Mouse (Mus musculus) limb, embryonic 15.5 days (tissue): ENCODE measurements around the gene Abhd5. TPM values are rescaled to one million over a fixed set of nuclear protein-coding genes. Genes with fewer than 3 reads are reported as not detected.

Experiments
- ATAC-seq: fragments of 200-750 bp; cut with Nextera tagmentation; 2 replicates; pipeline ENCODE4 v1.8.0; 2017; ENCODE audit warnings: low read depth, moderate TSS enrichment; ENCODE audit not compliant: insufficient number of reproducible peaks, low FRiP score, low TSS enrichment
- H3K27ac ChIP-seq: fragments of 300-500 bp; sonication (generic); 2 replicates; pipeline ENCODE4 v1.5.1; 2015; ENCODE audit warnings: moderate library complexity, mild to moderate bottlenecking, inconsistent platforms
- H3K27me3 ChIP-seq: fragments of 300-500 bp; sonication (generic); 2 replicates; pipeline ENCODE4 v1.6.1; 2015; ENCODE audit warnings: inconsistent platforms
- H3K36me3 ChIP-seq: fragments of 300-500 bp; sonication (generic); 2 replicates; pipeline ENCODE4 v1.6.1; 2015; ENCODE audit warnings: inconsistent platforms
- H3K4me1 ChIP-seq: fragments of 300-500 bp; sonication (generic); 2 replicates; pipeline ENCODE4 v1.6.1; 2015; ENCODE audit warnings: inconsistent platforms
- H3K4me2 ChIP-seq: fragments of 300-500 bp; sonication (generic); 2 replicates; pipeline ENCODE4 v1.6.1; 2015; ENCODE audit warnings: mild to moderate bottlenecking, inconsistent platforms
- H3K4me3 ChIP-seq: fragments of 300-500 bp; sonication (generic); 2 replicates; pipeline ENCODE4 v1.5.1; 2015; ENCODE audit warnings: mild to moderate bottlenecking, inconsistent platforms
- H3K9ac ChIP-seq: fragments of 300-500 bp; sonication (generic); 2 replicates; pipeline ENCODE4 v1.6.1; 2015; ENCODE audit warnings: inconsistent platforms
- H3K9me3 ChIP-seq: fragments of 300-500 bp; sonication (generic); 2 replicates; pipeline ENCODE4 v1.6.1; 2016; ENCODE audit warnings: inconsistent platforms
- WGBS: fragments of 180-500 bp; shearing (Covaris S2); methylation state at CpG from one replicate; pipeline ENCODE4 v1.1.7; 2015; 5-methylcytosine and 5-hydroxymethylcytosine counted together
- polyA plus RNA-seq: library from polyadenylated mRNA; unstranded; fragments of >200 nt; fragmentation: Nextera tagmentation; extraction: Ambion mirVana; gene quantifications from 2 replicates; pipeline ENCODE4 v1.2.1, GENCODE M21; 2015

Abhd5 gene
- polyA plus RNA-seq, 1 experiment from 2014 or later, result 47.3 TPM

GRCm38 (mm10) chr9:122382006-122382405 is 30.6 kb downstream of the Abhd5 start:
- WGBS, result 89% methylated on average over 6 of the region's 6 CpGs
- no peak overlapping the region for H3K4me3 ChIP-seq
- H3K9me3 ChIP-seq, result no peaks in the 10 kb centered on the region
- H3K4me1 ChIP-seq, result no peaks in the 10 kb centered on the region
- no peak overlapping the region for H3K9ac ChIP-seq
- H3K36me3 ChIP-seq, result peaks cover 24% of the 10 kb centered on the region
- H3K27me3 ChIP-seq, result no peaks in the 10 kb centered on the region
- no peak for ATAC-seq
- no peak overlapping the region for H3K27ac ChIP-seq
- no peak overlapping the region for H3K4me2 ChIP-seq

DNA sequence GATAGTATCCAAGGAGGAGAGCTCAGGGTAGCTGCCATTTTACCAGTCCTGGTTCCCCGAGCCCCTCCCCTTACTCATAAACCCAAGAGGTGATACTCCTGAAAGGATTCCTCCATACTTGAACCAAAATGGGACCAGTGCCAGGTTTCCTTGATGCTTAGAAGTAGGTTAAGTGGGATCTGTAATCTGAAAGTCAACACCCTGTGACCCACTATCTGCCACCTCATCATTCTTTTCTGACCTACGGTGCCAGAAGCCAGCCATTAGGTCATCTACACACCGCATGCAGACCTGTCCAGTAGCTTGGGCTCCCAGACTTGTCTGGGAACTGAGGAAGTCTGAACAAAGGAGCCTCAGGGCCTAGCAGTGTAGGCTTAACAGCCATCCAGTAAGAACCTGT is 34.6 kb downstream of the Abhd5 start:
- 79% methylated on average over 3 of the region's 3 CpGs for WGBS
- Histone ChIP-seq H3K27ac (no peak overlapping the region), H3K9ac (no peak overlapping the region), H3K9me3 (no peaks in the 10 kb centered on the region), H3K4me3 (no peak overlapping the region), H3K4me1 (no peaks in the 10 kb centered on the region), H3K27me3 (no peaks in the 10 kb centered on the region), H3K4me2 (no peak overlapping the region), H3K36me3 (peaks cover 12% of the 10 kb centered on the region)
- ATAC-seq, result no peak

GRCm38 (mm10) chr9:122389287-122389920 is 38.0 kb downstream of the Abhd5 start:
- 82% methylated on average over 5 of the region's 5 CpGs for WGBS
- Histone ChIP-seq H3K4me2 (no peak overlapping the region), H3K36me3 (no peaks in the 10 kb centered on the region), H3K27ac (no peak overlapping the region), H3K9me3 (no peaks in the 10 kb centered on the region), H3K4me3 (no peak overlapping the region), H3K27me3 (no peaks in the 10 kb centered on the region), H3K9ac (no peak overlapping the region), H3K4me1 (no peaks in the 10 kb centered on the region)
- ATAC-seq, result no peak

GRCm38 (mm10) chr9:122395816-122396215 is 44.4 kb downstream of the Abhd5 start:
- 78% methylated on average over 5 of the region's 5 CpGs for WGBS
- H3K4me2 ChIP-seq, result no peak overlapping the region
- H3K4me1 ChIP-seq, result no peaks in the 10 kb centered on the region
- H3K9me3 ChIP-seq, result no peaks in the 10 kb centered on the region
- H3K27ac ChIP-seq, result no peak overlapping the region
- H3K27me3 ChIP-seq, result no peaks in the 10 kb centered on the region
- no peak overlapping the region for H3K9ac ChIP-seq
- H3K36me3 ChIP-seq, result no peaks in the 10 kb centered on the region
- ATAC-seq, result no peak
- no peak overlapping the region for H3K4me3 ChIP-seq

- Histone ChIP-seq H3K27me3 (no peaks in the 10 kb centered on the region), H3K36me3 (no peaks in the 10 kb centered on the region), H3K9me3 (no peaks in the 10 kb centered on the region), H3K4me3 (no peak overlapping the region), H3K9ac (no peak overlapping the region), H3K27ac (no peak overlapping the region), H3K4me2 (no peak overlapping the region), H3K4me1 (no peaks in the 10 kb centered on the region)
- 85% methylated on average over 1 of the region's 1 CpGs for WGBS
- no peak for ATAC-seq
Observed at GRCm38 (mm10) chr9:122397156-122397555, 45.7 kb downstream of the Abhd5 start.

DNA sequence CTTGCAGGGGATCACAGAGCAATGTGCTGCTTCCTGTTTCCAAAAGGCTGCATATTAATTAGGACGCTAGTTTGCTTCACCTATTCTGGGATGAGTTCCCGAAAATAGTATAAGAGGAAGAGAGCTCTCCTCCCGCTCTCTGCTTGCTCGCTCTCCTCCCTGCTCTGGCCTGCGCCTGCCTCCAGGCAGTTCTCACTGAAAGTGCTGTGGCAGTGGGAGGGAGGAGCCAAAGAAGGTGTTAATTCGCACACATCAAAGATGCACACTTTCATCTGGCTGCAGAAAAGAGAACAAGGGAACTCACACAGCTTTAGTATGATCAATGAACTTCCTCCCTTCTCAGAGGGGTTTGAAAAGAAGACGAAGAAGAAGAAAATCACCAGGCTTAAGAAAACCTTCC is 47.3 kb downstream of the Abhd5 start:
- H3K9me3 ChIP-seq, result no peaks in the 10 kb centered on the region
- no peak overlapping the region for H3K27ac ChIP-seq
- H3K36me3 ChIP-seq, result no peaks in the 10 kb centered on the region
- no peaks in the 10 kb centered on the region for H3K4me1 ChIP-seq
- H3K9ac ChIP-seq, result no peak overlapping the region
- WGBS, result 14% methylated on average over 7 of the region's 7 CpGs
- H3K4me2 ChIP-seq, result no peak overlapping the region
- ATAC-seq, result 0 out of 2 replicates have a peak, but pooled peaks have one; percentile 24
- H3K4me3 ChIP-seq, result no peak overlapping the region
- H3K27me3 ChIP-seq, result no peaks in the 10 kb centered on the region

DNA sequence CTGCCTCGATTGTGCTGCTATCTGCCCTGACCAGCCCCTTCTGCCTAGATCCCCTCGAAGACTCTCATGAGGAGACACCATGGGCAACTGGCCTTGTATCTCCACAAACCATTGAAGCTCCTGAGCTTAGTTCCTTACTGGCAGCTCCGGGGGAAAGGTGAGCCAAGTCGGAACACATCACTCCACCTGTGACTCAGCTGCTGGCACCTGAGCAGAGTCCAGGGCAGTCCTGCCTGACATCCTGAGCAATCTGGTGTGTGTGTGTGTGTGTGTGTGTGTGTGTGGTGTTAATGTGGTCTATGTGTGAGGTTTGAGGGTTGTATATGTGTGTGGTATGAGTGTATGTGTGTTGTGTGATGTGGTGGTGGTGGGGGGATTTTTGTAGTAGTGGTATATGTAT is 49.8 kb downstream of the Abhd5 start:
- Histone ChIP-seq H3K27ac (no peak overlapping the region), H3K9ac (no peak overlapping the region), H3K27me3 (no peaks in the 10 kb centered on the region), H3K4me2 (no peak overlapping the region), H3K4me1 (no peaks in the 10 kb centered on the region), H3K9me3 (no peaks in the 10 kb centered on the region), H3K4me3 (no peak overlapping the region), H3K36me3 (no peaks in the 10 kb centered on the region)
- WGBS, result 82% methylated on average over 4 of the region's 4 CpGs
- ATAC-seq, result no peak

- Histone ChIP-seq H3K4me3 (no peak overlapping the region), H3K36me3 (no peaks in the 10 kb centered on the region), H3K4me2 (no peak overlapping the region), H3K27ac (no peak overlapping the region), H3K4me1 (no peaks in the 10 kb centered on the region), H3K9ac (no peak overlapping the region), H3K9me3 (no peaks in the 10 kb centered on the region), H3K27me3 (no peaks in the 10 kb centered on the region)
- no peak for ATAC-seq
- WGBS, result 82% methylated on average over 16 of the region's 16 CpGs
Observed at GRCm38 (mm10) chr9:122410437-122411175, 59.2 kb downstream of the Abhd5 start.

DNA sequence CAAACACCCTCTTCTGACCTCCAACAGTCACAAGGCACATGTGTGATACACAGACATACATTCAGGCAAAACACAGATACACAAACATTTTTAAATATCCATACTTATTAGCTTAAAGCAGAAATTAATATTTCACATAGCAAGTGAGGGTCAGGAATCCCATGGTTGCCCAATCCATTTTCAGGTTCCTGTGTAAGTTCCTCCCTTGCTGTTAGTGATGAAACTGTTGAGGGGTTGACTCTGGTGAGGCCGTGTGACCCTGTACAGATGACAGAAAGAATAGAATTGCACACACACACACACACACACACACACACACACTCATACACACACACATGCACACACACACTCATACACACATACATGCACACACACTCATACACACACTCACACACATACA is 63.2 kb downstream of the Abhd5 start:
- no peaks in the 10 kb centered on the region for H3K36me3 ChIP-seq
- H3K9me3 ChIP-seq, result no peaks in the 10 kb centered on the region
- no peak overlapping the region for H3K4me3 ChIP-seq
- no peaks in the 10 kb centered on the region for H3K27me3 ChIP-seq
- WGBS, result 81% methylated on average over 1 of the region's 1 CpGs
- H3K4me2 ChIP-seq, result no peak overlapping the region
- H3K4me1 ChIP-seq, result no peaks in the 10 kb centered on the region
- ATAC-seq, result no peak
- H3K9ac ChIP-seq, result no peak overlapping the region
- no peak overlapping the region for H3K27ac ChIP-seq

- Histone ChIP-seq H3K9ac (no peak overlapping the region), H3K36me3 (no peaks in the 10 kb centered on the region), H3K4me1 (no peaks in the 10 kb centered on the region), H3K4me3 (no peak overlapping the region), H3K27ac (no peak overlapping the region), H3K4me2 (no peak overlapping the region), H3K27me3 (no peaks in the 10 kb centered on the region), H3K9me3 (no peaks in the 10 kb centered on the region)
- no peak for ATAC-seq
- WGBS, result 49% methylated on average over 8 of the region's 8 CpGs
Observed at GRCm38 (mm10) chr9:122415056-122415775, 63.8 kb downstream of the Abhd5 start.

DNA sequence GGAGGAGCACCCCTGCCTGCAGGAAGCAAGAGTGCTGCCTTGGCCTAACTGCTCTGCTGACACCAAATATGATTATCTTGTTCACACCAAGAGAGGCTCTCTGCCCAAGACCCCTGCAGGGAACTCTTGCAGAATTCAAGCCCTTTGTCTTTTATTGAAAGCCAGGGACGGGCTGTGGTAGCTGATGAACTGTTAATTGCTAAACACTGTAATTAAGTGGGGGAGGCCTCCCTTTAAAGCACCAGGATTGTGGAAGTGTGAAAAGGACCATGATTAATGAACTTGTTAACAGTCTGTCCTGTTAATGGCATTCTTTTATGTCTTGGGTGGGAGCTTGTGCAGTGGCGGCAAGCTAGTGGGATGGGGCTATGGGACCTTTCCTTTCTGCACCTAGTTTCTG is 65.2 kb downstream of the Abhd5 start:
- peaks cover 2% of the 10 kb centered on the region; the same call in 1 of the 2 replicates for H3K27me3 ChIP-seq

GRCm38 (mm10) chr9:122420195-122420756 is 68.9 kb downstream of the Abhd5 start:
- Histone ChIP-seq H3K9me3 (no peaks in the 10 kb centered on the region), H3K4me1 (peaks cover 12% of the 10 kb centered on the region), H3K4me2 (no peak overlapping the region), H3K27me3 (peaks cover 8% of the 10 kb centered on the region; the same call in 1 of the 2 replicates), H3K27ac (no peak overlapping the region), H3K36me3 (no peaks in the 10 kb centered on the region), H3K9ac (no peak overlapping the region), H3K4me3 (no peak overlapping the region)
- no peak for ATAC-seq
- 70% methylated on average over 5 of the region's 5 CpGs for WGBS

More for the DNA sequence above, 65.2 kb downstream of the Abhd5 start:
- Histone ChIP-seq H3K27ac (no peak overlapping the region), H3K4me3 (no peak overlapping the region), H3K4me2 (no peak overlapping the region), H3K9me3 (no peaks in the 10 kb centered on the region), H3K9ac (no peak overlapping the region), H3K36me3 (no peaks in the 10 kb centered on the region), H3K4me1 (peaks cover 5% of the 10 kb centered on the region; the same call in 1 of the 2 replicates)
- no peak for ATAC-seq
- WGBS, result 48% methylated on average over 2 of the region's 2 CpGs
